Mouse (Mus musculus): ENCODE data around the gene Tgfb1i1. TPM values are rescaled to one million over a fixed set of nuclear protein-coding genes. Genes with fewer than 3 reads are reported as not detected.

Gene Tgfb1i1
- polyA plus RNA-seq, 1 experiment from 2014 or later = 38.2 TPM

GRCm38 (mm10) chr7:128220936-128221335 is 25.7 kb upstream of the Tgfb1i1 start:
- no peak for DNase-seq (ENCODE audit: low spot score)
- H3K4me2 ChIP-seq = no peak overlapping the region
- H3K27me3 ChIP-seq (replicated peaks; ENCODE audit: control insufficient read depth, insufficient read depth, low read length) = no peaks in the 10 kb centered on the region
- H3K36me3 ChIP-seq (ENCODE audit: control insufficient read depth, insufficient read depth, low read length) = no peaks in the 10 kb centered on the region
- no peaks in the 10 kb centered on the region for H3K4me1 ChIP-seq (replicated peaks; ENCODE audit: control insufficient read depth, insufficient read depth, low read length)
- H3K9ac ChIP-seq (ENCODE audit: low read depth, low read length) = no peak overlapping the region
- no peaks in the 10 kb centered on the region for H3K9me3 ChIP-seq (ENCODE audit: control insufficient read depth, low read length)
- no peak overlapping the region for H3K27ac ChIP-seq (ENCODE audit: low read depth, low read length)
- no peak overlapping the region for H3K4me3 ChIP-seq (ENCODE audit: low read depth, low read length)
- 86% methylated on average over 3 of the region's 3 CpGs for WGBS
- no peak for ATAC-seq (replicated peaks; ENCODE audit: low FRiP score)

GRCm38 (mm10) chr7:128231741-128232140 is 14.9 kb upstream of the Tgfb1i1 start:
- Histone ChIP-seq H3K9me3 (ENCODE audit: control insufficient read depth, low read length) (no peaks in the 10 kb centered on the region), H3K36me3 (ENCODE audit: control insufficient read depth, insufficient read depth, low read length) (no peaks in the 10 kb centered on the region), H3K9ac (ENCODE audit: low read depth, low read length) (no peak overlapping the region), H3K4me1 (replicated peaks; ENCODE audit: control insufficient read depth, insufficient read depth, low read length) (0 out of 2 replicates have a peak, but pooled peaks cover 2% of the 10 kb centered on the region), H3K4me3 (ENCODE audit: low read depth, low read length) (no peak overlapping the region), H3K4me2 (no peak overlapping the region), H3K27me3 (replicated peaks; ENCODE audit: control insufficient read depth, insufficient read depth, low read length) (no peaks in the 10 kb centered on the region), H3K27ac (ENCODE audit: low read depth, low read length) (no peak overlapping the region)
- WGBS = 38% methylated on average over 8 of the region's 8 CpGs
- ATAC-seq (replicated peaks; ENCODE audit: low FRiP score) = no peak
- peak; percentile 34 for DNase-seq (ENCODE audit: low spot score)

GRCm38 (mm10) chr7:128234796-128235195 is 11.8 kb upstream of the Tgfb1i1 start:
- Histone ChIP-seq H3K4me2 (no peak overlapping the region), H3K36me3 (ENCODE audit: control insufficient read depth, insufficient read depth, low read length) (peaks cover under 1% of the 10 kb centered on the region; the same call in 1 of the 2 replicates), H3K9me3 (ENCODE audit: control insufficient read depth, low read length) (no peaks in the 10 kb centered on the region), H3K9ac (ENCODE audit: low read depth, low read length) (no peak overlapping the region), H3K27me3 (replicated peaks; ENCODE audit: control insufficient read depth, insufficient read depth, low read length) (no peaks in the 10 kb centered on the region), H3K4me1 (replicated peaks; ENCODE audit: control insufficient read depth, insufficient read depth, low read length) (peaks cover 8% of the 10 kb centered on the region; the same call in 1 of the 2 replicates), H3K27ac (ENCODE audit: low read depth, low read length) (no peak overlapping the region), H3K4me3 (ENCODE audit: low read depth, low read length) (no peak overlapping the region)
- no peak for DNase-seq (ENCODE audit: low spot score)
- no peak for ATAC-seq (replicated peaks; ENCODE audit: low FRiP score)
- 65% methylated on average over 2 of the region's 2 CpGs for WGBS

- H3K4me1 ChIP-seq (replicated peaks; ENCODE audit: control insufficient read depth, insufficient read depth, low read length) = peaks cover 9% of the 10 kb centered on the region; the same call in 1 of the 2 replicates
- no peak for DNase-seq (ENCODE audit: low spot score)
- no peaks in the 10 kb centered on the region for H3K27me3 ChIP-seq (replicated peaks; ENCODE audit: control insufficient read depth, insufficient read depth, low read length)
- no peak overlapping the region for H3K4me2 ChIP-seq
- H3K4me3 ChIP-seq (ENCODE audit: low read depth, low read length) = no peak overlapping the region
- no peak overlapping the region for H3K27ac ChIP-seq (ENCODE audit: low read depth, low read length)
- no peak for ATAC-seq (replicated peaks; ENCODE audit: low FRiP score)
- no peaks in the 10 kb centered on the region for H3K9me3 ChIP-seq (ENCODE audit: control insufficient read depth, low read length)
- WGBS = 95% methylated on average over 1 of the region's 1 CpGs
- peaks cover 7% of the 10 kb centered on the region for H3K36me3 ChIP-seq (ENCODE audit: control insufficient read depth, insufficient read depth, low read length)
- H3K9ac ChIP-seq (ENCODE audit: low read depth, low read length) = no peak overlapping the region
These were observed 11.1 kb upstream of the Tgfb1i1 start for GRCm38 (mm10) chr7:128235481-128235880.

GRCm38 (mm10) chr7:128236426-128236825 is 10.2 kb upstream of the Tgfb1i1 start:
- H3K9ac ChIP-seq (ENCODE audit: low read depth, low read length) = peak overlapping the region; percentile 91
- no peak for ATAC-seq (replicated peaks; ENCODE audit: low FRiP score)
- peaks cover 11% of the 10 kb centered on the region; the same call in 1 of the 2 replicates for H3K4me1 ChIP-seq (replicated peaks; ENCODE audit: control insufficient read depth, insufficient read depth, low read length)
- no peak overlapping the region for H3K27ac ChIP-seq (ENCODE audit: low read depth, low read length)
- 90% methylated on average over 13 of the region's 13 CpGs for WGBS
- H3K4me3 ChIP-seq (ENCODE audit: low read depth, low read length) = 0 out of 2 replicates have a peak overlapping the region, but pooled peaks have one; percentile 82
- H3K36me3 ChIP-seq (ENCODE audit: control insufficient read depth, insufficient read depth, low read length) = peaks cover 16% of the 10 kb centered on the region
- no peak for DNase-seq (ENCODE audit: low spot score)
- H3K27me3 ChIP-seq (replicated peaks; ENCODE audit: control insufficient read depth, insufficient read depth, low read length) = no peaks in the 10 kb centered on the region
- peak overlapping the region; percentile 84 for H3K4me2 ChIP-seq
- H3K9me3 ChIP-seq (ENCODE audit: control insufficient read depth, low read length) = no peaks in the 10 kb centered on the region

- Histone ChIP-seq H3K4me2 (peak within 1 kb of the TSS; percentile 84), H3K27ac (ENCODE audit: low read depth, low read length) (peak within 1 kb of the TSS; percentile 100), H3K27me3 (replicated peaks; ENCODE audit: control insufficient read depth, insufficient read depth, low read length) (no peaks in the 10 kb centered on the region), H3K36me3 (ENCODE audit: control insufficient read depth, insufficient read depth, low read length) (peaks cover 17% of the 10 kb centered on the region), H3K9me3 (ENCODE audit: control insufficient read depth, low read length) (no peaks in the 10 kb centered on the region), H3K4me1 (replicated peaks; ENCODE audit: control insufficient read depth, insufficient read depth, low read length) (peaks cover 11% of the 10 kb centered on the region; the same call in 1 of the 2 replicates), H3K4me3 (ENCODE audit: low read depth, low read length) (peak within 1 kb of the TSS; percentile 82), H3K9ac (ENCODE audit: low read depth, low read length) (peak within 1 kb of the TSS; percentile 91)
- ATAC-seq (replicated peaks; ENCODE audit: low FRiP score) (peak; percentile 31), DNase-seq (ENCODE audit: low spot score) (peak; percentile 89)
- 24% methylated on average over 37 of the region's 37 CpGs for WGBS
These were observed 9.6 kb upstream of the Tgfb1i1 start, which contains the start of gene Armc5 for GRCm38 (mm10) chr7:128236856-128237592. TSS of gene Armc5 (plus strand) at chr7:128237342.

- Histone ChIP-seq H3K4me1 (replicated peaks; ENCODE audit: control insufficient read depth, insufficient read depth, low read length) (peaks cover 11% of the 10 kb centered on the region; the same call in 1 of the 2 replicates), H3K9ac (ENCODE audit: low read depth, low read length) (peak overlapping the region; percentile 91), H3K4me3 (ENCODE audit: low read depth, low read length) (peak overlapping the region; percentile 82), H3K27ac (ENCODE audit: low read depth, low read length) (peak overlapping the region; percentile 100), H3K9me3 (ENCODE audit: control insufficient read depth, low read length) (no peaks in the 10 kb centered on the region), H3K4me2 (peak overlapping the region; percentile 84), H3K27me3 (replicated peaks; ENCODE audit: control insufficient read depth, insufficient read depth, low read length) (no peaks in the 10 kb centered on the region), H3K36me3 (ENCODE audit: control insufficient read depth, insufficient read depth, low read length) (peaks cover 23% of the 10 kb centered on the region)
- DNase-seq (ENCODE audit: low spot score) (no peak), ATAC-seq (replicated peaks; ENCODE audit: low FRiP score) (no peak)
- WGBS = under 1% methylated on average over 25 of the region's 25 CpGs
These were observed 9.1 kb upstream of the Tgfb1i1 start for GRCm38 (mm10) chr7:128237593-128237926.

DNA sequence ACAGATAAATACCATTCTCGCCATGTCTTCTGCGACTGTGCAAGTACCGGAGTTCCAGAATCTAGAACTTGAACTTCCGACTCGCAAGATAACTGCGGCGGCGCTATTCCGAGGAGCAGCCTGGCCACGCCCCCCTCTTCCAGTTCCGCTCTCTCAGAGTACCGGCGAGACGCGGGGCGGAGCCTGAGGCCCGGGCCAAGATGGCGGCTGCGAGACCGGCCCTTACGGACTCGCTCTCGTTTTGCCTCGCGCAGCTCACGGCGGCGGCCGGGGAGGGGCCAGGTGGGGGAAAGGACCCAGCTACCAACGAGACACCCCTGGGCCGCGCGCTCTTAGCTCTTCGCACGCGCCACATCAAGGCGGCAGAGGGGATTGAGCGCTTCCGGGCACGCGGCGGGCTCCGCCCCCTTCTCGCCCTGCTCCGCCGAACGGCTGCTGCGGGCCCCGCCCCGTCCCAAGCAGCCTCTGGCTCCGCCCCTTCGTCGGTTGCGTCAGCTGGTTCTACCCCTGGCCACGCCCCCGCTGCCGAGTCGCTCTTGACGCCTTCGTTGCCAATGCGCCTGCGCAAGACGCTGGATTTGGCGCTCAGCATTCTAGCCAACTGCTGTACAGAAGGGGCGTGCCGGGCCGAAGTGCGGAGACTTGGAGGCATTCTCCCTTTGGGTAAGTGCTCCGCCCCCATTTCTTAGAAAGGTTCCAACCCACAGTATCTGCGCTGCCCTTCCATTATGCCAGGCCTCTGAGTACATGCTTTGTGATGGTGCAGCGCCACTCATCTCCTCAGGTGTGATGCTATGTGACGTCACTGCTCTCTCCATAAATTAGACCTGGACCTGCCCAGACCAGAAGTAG is 8.5 kb upstream of the Tgfb1i1 start, which contains the start of gene 9130023H24Rik:
TSS of gene 9130023H24Rik (minus strand) at position 105 of the 852 bp plus-strand sequence.
- DNase-seq (ENCODE audit: low spot score) (peak; percentile 99), ATAC-seq (replicated peaks; ENCODE audit: low FRiP score) (peak; percentile 88)
- H3K9ac ChIP-seq (ENCODE audit: low read depth, low read length) = peak within 1 kb of the TSS; percentile 91
- peaks cover 11% of the 10 kb centered on the region; the same call in 1 of the 2 replicates for H3K4me1 ChIP-seq (replicated peaks; ENCODE audit: control insufficient read depth, insufficient read depth, low read length)
- peak within 1 kb of the TSS; percentile 82 for H3K4me3 ChIP-seq (ENCODE audit: low read depth, low read length)
- no peaks in the 10 kb centered on the region for H3K27me3 ChIP-seq (replicated peaks; ENCODE audit: control insufficient read depth, insufficient read depth, low read length)
- under 1% methylated on average over 69 of the region's 72 CpGs for WGBS
- peak within 1 kb of the TSS; percentile 100 for H3K27ac ChIP-seq (ENCODE audit: low read depth, low read length)
- H3K4me2 ChIP-seq = peak within 1 kb of the TSS; percentile 87
- peaks cover 28% of the 10 kb centered on the region for H3K36me3 ChIP-seq (ENCODE audit: control insufficient read depth, insufficient read depth, low read length)
- H3K9me3 ChIP-seq (ENCODE audit: control insufficient read depth, low read length) = no peaks in the 10 kb centered on the region
